Mouse (Mus musculus) neural tube, embryonic 10.5 days (tissue): ENCODE data around the gene Adgra1.

Experiments used
- DNase-seq: peaks from one replicate; pipeline ENCODE4 v3.0.0-alpha.2; 2017; ENCODE audit warnings: low spot score; ENCODE audit errors: extremely low spot score

Gene Adgra1

GRCm38 (mm10) chr7:139834036-139834435, at the start of gene Adgra1:
Gene Adgra1 (plus strand): TSS chr7:139834174.
- peak; percentile 77 for DNase-seq

DNA sequence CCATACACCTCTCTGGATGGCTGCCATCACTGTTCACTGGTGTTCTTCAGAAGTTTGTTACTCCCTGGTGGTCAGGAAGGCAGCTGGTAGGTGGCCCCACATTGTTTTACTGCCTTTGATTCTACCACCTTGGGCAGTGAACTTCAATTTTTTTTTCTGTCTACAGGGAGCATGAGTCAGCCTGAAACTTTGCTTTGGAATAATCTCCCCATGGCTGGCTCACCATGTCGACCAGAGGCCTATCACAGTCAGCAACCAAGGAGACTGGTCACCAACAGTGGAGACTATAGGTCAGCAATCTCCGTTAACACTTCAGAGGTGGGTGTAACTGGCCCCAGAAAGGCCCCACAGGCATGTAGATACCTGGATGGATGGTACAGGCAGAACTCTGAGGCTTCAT, 46.6 kb upstream of the Adgra1 start:
- DNase-seq, result no peak

DNA sequence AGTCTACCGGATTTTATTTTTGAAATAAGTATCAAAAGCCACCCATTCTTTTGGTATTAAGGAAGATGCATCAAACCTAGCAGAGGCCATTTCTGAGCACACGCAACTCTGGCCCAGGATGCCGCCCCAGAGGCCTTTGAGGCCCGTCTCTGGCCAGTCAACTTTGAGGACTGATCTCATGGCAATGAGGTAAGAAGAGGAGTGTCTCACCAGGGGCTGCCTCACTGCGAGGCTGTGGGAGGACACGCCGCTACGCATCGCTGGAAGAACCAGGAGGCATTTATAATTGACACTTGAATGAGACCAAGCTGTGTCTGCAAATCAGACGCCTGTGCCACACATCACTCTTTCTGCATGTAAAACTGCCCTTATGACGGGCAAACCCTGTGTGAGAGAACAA, 45.0 kb upstream of the Adgra1 start:
- DNase-seq, result no peak

DNA sequence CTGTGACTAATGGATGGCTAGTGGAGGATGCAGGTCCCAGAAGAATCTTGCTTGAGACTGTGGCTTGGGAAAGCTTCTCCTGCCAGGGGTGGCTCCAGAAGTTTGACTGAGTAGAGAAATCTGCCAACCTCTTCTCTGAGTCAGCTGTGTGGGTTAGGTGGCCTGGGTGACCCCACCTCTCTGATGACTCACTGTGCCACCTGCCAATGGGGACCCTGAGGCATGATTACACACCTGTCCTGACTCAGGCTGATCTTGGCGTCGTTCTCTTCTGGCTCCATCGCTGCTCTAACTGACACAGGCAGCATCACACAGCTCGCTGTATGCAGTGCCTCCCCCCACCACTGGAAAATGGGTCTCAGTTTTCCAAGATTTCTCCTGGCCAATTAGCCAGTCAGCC, 44.3 kb upstream of the Adgra1 start:
- DNase-seq, result no peak

- no peak for DNase-seq
Measured at GRCm38 (mm10) chr7:139791601-139792000, 42.4 kb upstream of the Adgra1 start.

DNA sequence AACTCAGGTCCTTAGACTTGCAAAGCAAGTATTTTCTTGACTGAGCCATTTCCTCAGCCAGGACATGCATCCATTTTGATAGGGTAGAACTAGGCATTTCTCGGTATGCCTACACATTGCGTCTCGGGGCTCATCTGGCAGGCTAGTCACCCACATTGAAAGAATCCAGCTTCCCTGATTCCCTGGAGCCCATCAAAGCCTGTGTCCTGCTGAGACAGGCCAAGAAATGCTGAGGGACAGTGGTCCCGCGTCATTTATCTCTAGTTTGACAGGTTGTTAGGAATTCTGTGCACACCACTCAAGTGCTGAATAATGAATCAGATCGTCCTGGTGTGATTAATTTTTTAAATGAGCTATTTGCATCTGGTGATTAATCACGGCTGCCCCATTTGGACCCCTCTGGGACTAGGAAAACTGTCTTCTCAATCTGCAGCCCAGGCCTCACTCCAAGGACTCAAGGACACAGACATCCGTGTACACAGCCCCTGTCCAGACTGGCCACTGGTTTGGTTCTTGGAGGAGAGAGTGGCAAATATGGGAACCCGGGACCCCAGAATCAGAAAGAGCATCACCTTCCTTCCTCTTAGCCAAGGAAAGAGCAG, 38.9 kb upstream of the Adgra1 start:
- DNase-seq, result no peak

DNA sequence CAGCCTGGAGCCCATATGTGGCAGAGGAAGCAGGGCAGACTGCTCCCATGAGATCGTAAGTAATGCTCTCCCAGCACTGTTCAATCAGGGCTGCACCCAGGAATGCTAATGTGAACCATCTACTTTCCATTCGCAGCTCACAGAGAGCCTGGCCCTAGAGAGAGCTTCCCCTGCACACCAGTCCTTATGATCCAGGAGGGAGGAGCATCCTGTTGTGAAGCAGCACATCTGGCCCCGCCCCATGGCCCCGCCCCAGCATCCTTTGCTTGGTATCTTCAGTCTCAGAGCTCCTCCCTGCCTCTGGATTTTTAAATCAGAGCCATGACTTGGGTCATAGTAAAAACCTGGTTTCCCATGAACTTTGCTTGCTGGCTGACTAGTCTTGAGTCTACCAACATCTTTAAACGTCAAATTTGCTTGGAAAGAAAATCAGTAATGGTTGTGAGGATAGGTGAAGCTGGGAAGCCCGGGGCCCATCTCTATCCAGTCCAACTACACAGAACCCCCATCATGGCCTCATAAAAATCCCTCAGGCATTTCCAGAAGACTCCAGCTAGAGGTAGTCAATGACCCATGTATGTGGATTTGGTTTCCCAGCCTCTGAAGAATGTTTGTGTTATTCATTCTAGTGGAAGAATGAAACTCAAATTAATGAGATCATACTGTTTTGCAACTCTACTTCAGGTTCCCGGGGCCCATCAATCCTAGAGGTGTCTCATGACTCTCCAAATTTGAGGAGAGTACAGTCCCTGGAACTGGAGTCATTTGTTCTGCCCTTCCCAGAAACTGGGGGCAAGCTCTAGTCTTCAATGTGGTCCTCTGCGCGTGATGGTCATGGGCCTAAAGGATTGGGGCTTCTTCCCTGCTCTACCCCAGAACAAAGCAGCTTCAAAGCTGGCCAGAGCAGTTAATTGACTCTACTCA, 36.5 kb upstream of the Adgra1 start:
- DNase-seq, result no peak

- DNase-seq, result no peak
Measured at GRCm38 (mm10) chr7:139806175-139806601, 27.8 kb upstream of the Adgra1 start.

GRCm38 (mm10) chr7:139810036-139810435, 23.9 kb upstream of the Adgra1 start:
- DNase-seq, result no peak

GRCm38 (mm10) chr7:139811706-139812105, 22.3 kb upstream of the Adgra1 start:
- no peak for DNase-seq

GRCm38 (mm10) chr7:139813577-139814207, 20.3 kb upstream of the Adgra1 start:
- no peak for DNase-seq

- DNase-seq, result no peak
Measured at GRCm38 (mm10) chr7:139822301-139823010, 11.5 kb upstream of the Adgra1 start.

DNA sequence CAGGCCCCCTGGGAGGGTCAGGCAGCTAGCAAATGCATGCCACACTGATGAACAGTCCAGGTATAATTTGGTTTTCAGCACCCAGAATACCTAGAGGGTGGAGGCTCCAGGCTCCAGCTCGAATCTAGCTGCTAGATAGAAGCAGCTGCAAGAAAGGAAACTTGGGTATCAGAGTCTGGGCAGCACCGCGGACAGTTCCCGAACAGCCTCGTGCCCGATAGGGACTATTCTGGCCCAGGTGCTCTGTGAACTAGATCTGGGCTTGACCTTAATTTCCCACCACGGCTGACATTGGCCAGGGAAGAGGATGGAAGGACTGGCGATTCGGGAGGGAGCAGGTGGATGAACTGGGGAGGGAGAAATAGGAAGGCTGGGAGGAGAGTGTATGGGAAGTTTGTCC, 6.3 kb upstream of the Adgra1 start:
- DNase-seq, result peak; percentile 28

- no peak for DNase-seq
Measured at GRCm38 (mm10) chr7:139833532-139833931, 442 bp upstream of the Adgra1 start.

DNA sequence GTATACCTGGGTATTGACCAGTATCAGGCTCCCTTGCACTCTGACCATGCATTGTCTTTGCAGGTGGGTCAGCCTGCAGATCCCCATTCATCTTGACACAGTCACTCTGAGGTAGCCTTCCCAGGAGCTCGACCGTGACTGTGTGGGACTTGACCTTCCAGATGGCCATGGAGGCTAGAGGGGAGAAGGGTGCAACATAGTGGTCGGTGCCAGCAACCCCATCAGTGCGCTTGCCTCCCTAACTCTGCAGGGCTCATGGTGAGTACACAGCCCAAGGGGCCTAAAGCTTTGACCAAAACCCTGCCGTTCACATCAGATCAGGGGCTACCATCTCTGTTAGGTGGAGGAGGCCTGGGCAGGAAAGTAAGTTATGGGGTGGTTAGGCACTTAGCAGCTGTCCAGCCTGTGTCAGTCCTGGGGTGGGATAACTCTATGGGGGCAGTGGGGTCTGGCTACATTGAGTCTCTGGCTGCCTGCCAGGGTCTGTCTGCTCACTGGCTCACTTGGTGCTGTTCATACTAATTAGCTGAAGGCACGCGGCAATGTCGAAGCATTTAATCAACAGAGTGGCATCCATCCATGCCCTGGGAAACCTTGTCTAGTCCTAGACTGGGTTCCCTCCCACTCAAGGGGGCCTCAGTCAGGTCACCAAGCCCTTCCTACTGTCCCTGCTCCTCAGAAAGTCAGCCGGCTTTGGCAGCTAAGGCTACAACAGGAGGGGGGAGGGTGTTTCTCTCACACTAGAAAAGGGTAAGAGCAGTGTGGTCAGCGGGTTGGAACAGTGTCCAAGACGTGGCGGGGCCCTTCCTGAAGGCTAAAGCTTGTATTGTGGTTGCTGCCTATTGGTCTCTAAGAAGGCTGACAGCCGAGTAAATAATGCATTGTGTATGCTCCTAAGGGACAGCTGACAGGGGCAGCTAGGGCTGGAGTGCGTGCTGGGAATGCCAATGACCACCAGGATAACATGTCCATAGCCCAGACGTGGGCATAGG, 1.5 kb downstream of the Adgra1 start:
- peak; percentile 16 for DNase-seq

DNA sequence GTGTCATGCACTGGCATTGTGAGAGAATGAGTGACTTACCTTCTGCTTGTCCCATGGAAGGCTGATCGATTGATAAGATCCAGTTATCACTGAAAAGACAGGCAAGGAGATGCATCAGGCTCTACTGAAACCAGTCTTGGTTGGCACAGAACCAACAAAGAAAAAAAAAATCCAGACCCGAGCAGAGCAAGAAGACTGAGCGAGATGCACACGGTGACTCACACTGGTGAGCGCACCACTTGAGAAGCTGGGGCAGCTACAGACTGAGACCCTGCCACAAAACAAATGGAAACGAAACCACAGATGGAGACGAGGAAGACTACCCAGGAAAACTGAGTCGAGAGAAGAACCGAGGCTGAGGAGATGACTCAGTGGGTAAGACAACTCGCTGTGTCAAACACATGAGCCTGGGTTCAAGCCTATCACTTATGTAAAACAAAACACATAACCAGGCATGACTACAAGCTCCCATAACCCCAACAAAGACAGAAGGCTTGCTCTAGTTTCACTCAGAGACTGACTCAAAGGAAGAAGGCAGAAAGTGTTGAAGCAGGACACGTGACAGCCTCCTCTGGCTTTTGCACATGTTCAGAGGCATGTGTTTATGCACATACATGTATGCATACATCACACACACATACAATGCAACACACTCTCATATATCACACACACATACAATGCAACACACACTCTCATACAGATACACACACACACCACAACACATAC, 6.6 kb downstream of the Adgra1 start:
- no peak for DNase-seq

- DNase-seq, result no peak
Measured at GRCm38 (mm10) chr7:139842397-139842796, 8.4 kb downstream of the Adgra1 start.

GRCm38 (mm10) chr7:139843140-139843539, 9.2 kb downstream of the Adgra1 start:
- DNase-seq, result no peak

- no peak for DNase-seq
Measured at GRCm38 (mm10) chr7:139843776-139844175, 9.8 kb downstream of the Adgra1 start.

GRCm38 (mm10) chr7:139845101-139845500, 11.1 kb downstream of the Adgra1 start:
- no peak for DNase-seq
